Mouse (Mus musculus): Measurements from ENCODE around the gene Dcaf7.
"Not testable (repeated sequence)": the region's sequence is repeated elsewhere in the genome, so short reads cannot be mapped to it uniquely, and the experiment has no call there.

Dcaf7 gene

DNA sequence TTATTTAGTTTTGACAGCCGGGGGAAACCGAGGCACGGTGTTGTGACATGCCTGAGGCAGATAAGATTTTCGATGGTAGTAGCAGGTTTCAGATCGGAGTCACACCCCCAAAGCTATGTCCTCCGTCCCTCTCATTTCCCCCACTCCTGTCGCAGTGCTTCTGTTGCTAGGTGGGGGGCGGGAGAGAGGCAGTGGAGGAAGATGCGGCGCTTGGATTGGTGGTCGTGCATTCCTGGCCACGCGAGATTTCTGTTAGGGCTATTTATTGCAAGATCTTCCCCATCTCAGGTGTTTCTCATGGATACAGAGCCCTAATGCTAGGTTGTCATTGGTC, 713 bp downstream of the Dcaf7 start:
- intact Hi-C loops (cut with DNase I): loop anchor here (5.0 kb wide), 1 partner anchor 45 kb away; the partner anchor contains the start of gene Map3k3

DNA sequence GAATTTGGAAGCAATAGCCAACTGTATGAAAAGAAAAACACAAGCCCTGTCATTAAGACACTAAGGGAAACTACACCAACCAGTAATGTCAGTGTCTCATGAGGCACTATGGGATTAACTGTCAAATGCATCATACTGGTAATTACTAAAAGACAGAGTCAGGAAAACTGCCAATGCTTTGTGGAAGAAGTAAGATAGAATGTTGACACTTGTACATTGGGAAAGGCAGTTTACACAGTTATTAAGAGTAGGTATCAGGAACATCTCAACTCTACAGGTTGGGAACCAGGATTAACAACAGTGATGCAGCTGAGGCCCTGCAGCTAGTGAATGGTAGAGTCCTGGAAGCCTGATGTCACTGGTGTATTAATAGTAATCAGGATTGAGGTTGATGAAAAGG, 7.7 kb downstream of the Dcaf7 start:
- intact Hi-C loops (cut with DNase I): no loop called here

DNA sequence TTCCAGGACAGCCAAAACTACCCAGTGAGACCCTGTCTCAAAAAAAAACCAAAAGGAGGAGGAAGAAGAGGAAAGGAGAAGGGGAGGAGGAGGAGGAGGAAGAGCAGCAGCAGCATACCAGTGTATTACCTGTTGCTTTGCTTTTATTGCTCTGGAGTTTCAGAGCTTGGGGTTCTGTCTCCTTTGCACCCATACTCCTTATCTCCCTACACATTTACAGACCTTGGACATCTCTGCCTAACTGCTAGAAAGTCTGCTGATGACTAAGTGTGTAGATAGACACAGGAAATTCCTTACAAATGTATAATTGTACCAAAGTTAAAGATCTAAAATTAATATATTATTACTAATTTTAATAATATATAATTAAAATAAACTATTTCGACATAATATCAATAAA, 8.6 kb downstream of the Dcaf7 start:
- intact Hi-C loops (cut with DNase I): no loop called here

DNA sequence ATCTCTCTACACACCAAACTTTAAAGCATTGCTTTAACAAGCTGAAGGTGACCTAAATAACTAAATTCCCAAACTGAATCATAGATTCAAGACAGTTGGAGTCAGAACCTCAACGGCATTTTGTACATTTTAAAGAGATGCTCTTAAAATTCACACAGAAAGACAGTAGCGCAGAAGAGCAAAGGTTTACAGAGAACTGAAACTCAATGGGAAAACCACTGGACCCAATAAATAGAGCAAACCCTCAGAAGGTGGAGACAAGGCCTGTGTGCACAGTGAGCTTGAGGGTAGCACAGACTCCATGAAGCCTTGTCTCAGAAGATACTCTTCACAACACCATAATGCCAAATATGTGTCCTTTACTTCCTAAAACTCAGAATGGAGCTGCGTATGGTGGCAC, 9.1 kb downstream of the Dcaf7 start:
- intact Hi-C loops (cut with DNase I): no loop called here

DNA sequence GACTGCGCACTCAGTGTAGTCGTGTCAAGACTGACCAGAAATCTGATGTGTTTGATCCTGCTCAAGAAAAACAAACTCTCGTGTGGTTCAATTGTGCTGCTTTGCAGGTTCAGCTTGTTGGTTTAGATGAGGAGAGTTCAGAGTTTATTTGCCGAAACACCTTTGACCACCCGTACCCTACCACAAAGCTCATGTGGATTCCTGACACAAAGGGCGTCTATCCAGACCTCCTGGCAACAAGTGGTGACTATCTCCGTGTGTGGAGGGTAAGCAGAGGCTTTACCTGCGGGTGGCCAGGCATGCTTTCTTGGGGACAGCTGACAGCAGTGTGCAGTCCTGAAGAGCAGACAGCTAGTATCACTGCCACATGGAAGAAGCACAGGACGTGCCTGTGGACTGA, 9.9 kb downstream of the Dcaf7 start:
- intact Hi-C loops (cut with DNase I): no loop called here

DNA sequence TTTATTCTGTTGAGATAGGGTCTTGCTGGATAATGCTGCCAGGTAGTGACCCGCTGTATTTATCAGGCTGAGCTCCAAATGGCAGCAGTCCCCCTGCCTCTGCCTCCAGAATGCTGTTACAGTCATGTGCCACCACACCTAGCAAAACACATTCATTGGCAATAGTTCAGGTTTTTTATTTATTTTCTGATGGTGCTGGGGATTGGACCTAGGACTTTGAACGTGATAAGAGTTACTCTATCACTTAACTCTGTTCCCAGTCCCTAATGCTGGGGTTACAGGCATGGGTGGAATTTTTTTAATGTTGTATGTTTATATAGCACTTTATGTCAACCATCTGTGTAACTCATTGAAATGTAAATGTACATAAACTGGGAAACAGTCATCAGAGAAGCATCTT, 17.2 kb downstream of the Dcaf7 start:
- intact Hi-C loops (cut with DNase I): no loop called here

DNA sequence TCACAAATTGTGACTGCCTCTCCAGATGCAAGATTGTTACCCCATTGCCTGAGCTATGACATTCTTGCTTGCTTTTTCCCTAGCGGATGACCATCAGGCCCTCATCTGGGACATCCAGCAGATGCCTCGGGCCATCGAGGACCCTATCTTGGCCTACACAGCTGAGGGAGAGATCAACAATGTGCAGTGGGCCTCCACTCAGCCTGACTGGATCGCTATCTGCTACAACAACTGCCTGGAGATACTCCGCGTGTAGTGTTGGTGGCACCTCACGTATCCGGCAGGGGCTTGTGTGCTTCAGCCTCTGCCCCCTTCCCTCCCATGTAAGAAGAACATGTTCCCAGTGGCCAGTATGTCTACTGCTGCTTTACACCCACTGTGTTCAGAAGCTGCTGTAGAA, 17.9 kb downstream of the Dcaf7 start:
- intact Hi-C loops (cut with DNase I): no loop called here

DNA sequence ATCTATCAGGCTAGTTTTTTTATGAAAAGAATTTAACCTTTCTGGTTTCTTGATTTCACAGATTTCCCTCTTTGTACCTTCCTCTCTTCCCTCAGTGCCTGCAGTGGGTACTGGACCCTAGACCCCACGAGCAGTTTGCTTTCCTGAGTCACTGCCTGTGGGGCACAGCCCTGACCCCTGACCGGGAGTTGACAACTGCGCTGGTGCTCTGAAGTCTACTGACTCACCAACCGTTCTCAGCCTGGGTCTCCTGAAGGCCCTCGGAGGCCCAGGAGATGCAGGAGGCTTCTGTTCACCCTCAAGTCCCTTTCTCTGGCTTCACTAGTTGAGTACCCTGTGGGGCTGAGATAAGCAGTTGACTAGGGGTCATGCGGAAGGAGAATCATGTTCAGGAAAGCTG, 18.7 kb downstream of the Dcaf7 start:
- intact Hi-C loops (cut with DNase I): no loop called here

DNA sequence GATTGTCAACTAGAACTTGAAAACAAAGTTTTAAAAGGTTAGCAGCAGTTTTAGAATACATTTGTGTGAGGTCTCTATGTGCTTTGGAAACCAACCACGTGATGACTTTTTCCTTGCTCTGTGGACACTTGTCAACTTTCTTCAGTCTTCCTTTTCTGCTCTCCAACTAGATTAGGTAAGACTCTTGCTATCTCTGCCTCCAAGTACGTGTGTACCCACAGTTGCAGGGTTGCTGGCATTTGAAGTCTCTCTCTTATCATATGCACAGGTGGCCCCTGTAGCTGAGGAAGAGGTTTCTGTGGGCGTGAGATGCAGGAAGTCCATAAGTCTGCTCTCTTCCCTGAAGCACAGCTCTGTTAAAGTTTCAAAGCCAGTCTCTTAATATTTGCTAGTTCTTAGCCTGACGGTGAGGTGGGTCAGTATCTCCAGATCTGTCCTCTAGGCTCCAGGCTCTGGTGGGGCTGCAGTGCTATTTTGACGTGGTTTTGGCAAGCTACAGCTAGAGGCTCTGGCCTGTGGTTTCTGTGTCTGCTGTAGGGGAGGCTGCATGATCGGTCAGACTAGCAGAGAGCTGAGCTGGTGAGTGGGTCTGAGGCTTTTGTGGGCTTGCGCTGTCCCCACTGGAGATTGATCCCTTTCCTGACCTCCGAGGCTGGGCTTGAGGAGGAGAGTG, 20.3 kb downstream of the Dcaf7 start:
- intact Hi-C loops (cut with DNase I): no loop called here

DNA sequence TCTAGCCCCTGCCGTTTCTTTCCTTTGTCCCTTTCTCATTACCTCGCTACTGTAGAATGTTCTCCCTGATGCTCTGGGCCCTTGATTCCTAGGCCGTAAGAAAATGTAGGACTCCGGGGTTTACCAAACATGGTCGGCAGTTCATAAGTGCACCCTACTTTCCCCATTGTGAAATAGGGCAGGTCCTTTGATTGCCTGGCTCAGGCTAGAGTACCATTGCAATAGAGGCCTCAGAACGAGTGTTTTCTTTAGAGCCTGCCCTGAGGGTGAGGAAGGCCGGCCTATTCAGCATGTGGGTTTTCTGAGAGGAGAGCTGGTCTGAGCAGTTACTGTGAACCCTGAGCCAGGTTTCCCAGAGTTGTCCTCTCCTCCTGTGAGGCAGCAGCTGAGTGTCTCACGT, 21.3 kb downstream of the Dcaf7 start:
- intact Hi-C loops (cut with DNase I): no loop called here

DNA sequence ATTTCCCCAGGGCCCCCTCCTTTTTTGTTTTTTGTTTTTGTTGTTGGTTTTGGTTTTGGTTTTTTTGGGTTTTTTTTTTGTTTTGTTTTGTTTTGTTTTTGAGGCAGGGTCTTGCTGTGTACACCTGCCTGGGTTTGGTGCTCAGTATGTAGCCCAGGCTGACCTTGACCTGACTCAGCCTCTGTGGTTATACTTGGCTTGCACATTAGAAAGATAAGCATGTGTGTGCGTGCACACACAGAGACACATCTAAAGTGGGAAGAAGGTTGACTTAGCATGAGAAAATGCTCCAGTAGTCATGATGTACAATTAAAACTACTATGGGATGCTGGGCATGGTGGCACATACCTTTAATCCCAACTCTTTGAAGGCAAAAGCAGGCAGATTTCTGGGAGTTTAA, 23.9 kb downstream of the Dcaf7 start:
- intact Hi-C loops (cut with DNase I): no loop called here

DNA sequence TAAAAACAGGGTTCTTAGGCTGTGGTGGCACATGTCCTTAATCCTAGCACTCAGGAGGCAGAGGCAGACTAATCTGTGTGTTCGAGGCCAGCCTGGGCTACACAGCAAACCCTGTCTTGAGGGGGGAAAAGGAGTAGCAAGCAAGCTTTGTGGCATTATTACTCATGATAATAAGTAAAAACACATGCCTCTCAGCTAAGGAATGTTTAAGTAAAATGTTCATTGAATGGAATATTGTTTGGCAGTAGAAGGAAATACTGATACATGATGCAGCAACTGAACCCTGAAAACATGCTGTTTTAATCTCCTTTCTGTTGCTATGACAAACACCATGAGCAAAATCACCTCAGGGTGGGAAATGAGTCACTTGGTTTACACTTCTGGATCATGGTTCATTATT, 24.6 kb downstream of the Dcaf7 start:
- intact Hi-C loops (cut with DNase I): no loop called here

DNA sequence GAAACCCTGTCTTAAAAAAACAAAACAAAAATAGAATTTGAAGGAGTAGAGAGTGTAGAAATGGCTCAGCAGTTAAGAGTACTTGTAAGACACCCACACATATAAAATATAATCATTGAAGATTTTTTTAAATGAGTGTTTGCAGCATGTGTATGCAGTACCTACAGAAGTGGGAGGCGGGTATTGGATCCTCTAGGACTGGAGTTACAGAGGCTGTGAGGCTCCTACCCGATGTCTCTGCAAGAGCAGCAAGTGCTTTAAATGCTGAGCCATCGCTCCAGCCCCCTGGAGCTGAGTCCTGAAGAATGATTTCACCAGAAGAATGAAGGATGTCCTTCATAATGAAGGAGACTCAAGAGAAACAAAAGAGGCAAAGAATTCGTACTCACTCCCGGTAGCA, 27.1 kb downstream of the Dcaf7 start:
- intact Hi-C loops (cut with DNase I): no loop called here

DNA sequence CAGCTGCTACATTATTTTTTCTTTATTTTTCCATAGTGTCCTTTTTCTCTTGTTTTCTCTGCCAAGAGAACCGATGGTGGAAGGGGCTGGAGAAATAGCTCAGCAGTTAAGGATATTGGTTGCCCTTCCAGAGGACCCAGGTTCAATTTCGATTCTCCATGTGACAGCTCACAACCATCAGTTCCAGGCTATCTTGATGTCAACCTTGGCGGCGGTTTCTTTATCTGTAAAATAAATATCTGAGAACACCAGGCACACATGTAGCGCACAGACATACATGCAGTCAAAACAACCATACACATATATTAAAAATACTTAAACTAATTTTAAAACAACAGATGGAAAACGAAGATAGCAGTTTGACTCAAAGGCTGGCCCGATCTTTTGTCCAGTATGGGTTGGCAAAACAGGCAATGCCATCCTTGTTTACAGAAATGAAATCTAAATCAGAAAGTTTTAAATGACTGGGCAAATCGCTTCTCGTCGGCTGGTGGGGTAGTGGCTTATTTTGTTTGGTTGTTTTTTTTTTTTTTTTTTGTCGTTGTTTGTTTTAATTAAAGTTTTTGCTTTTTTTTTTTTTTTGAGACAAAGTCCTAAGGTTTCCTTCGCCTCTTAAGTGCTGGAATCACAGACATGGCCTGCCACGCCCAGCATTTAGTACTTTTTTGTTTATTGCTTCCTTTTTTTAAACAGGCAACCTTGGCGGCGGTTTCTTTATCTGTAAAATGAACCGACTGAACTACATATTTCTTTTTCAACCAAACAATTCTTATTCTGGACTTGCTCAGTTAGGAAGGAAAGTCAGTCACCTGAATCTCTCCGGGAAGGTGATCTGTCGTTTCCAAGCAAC, 28.6 kb downstream of the Dcaf7 start:
- intact Hi-C loops (cut with DNase I): no loop called here

DNA sequence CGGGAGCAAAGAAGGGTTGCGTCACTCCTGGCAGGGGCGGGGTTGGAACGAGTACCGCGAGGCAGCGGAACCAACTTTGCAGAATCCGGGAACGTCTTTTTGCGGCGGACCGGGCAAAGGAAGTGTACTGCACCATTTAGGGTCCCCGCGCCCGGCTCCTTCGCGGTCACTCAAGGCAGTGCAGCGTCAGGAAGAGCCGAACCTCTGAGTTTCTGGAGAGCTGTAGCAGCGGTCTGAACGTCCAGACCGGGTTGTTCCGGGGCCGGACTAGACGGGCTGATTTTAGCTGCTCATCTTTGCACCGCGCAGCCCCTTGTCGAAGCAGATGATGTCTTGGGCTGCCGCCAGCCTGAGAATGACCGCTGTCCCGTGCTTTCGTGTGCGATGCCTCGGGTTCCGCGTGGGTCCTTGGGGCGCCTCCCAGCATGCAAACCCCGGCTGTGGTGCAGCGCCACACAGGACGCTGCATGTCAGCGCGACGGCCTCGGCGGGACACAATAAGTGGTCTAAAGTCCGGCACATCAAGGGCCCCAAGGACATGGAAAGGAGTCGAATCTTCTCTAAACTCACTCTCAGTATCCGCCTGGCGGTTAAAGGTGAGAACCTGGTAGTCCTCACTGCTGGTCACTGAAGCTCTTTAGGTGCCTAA, 29.4 kb downstream of the Dcaf7 start, which contains the start of gene Taco1:
TSS of gene Taco1 (plus strand) at position 139 of the 649 bp plus-strand sequence.
- intact Hi-C loops (cut with DNase I): no loop called here

DNA sequence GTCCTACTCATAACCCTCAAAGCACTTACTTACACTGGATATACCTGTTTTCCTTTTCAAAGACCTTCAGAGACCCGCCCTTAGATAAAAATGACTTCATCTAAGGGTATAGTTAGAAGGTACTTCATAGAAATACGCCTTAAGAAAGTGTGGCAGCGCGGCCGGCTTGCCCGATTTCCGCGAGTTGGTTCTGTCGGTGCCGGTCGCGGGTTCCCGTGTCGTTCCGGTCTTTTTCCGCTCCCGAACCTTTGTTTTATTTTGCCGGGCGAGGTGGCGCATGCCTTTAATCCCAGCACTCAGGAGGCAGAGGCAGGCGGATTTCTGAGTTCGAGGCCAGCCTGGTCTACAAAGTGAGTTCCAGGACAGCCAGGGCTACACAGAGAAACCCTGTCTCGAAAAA, 29.9 kb downstream of the Dcaf7 start:
- intact Hi-C loops (cut with DNase I): not testable (repeated sequence)

DNA sequence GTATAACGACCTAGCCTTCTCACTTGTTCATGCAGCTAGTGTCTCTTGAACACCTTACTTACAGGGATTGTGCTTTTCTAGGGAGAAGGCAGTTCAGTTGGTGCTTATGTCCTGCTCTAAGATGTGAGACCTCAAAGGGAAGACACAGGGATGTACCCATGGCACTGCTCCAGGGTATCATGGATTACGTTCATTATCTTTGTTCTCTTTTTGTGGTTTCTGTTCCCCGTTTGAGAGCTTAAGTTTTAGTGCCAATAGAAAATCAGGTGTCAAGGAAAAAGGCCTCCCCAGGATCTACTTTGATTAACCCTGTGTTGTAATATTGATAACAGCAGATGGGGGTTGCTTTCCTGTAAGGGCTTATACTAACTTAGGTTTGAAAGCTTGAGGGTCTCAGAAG, 37.1 kb downstream of the Dcaf7 start:
- intact Hi-C loops (cut with DNase I): no loop called here

DNA sequence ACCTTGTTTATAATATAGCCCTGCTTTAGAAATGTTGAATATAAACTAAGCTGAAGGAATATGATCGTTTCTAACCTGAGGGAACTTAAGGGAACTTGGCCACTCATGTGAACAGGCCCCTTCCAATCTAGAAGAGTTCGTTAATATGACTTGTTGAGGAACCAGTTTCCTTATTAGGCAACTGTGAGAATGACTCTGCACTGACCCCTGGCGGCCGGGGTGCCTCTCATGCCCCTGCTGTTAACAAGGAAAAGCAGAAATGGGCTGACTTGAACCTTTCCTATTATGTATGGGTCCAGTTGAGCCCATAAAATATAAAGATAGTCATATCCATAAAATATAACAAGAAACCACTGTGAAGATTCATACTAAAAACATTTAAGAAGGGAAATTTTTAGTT, 39.6 kb downstream of the Dcaf7 start:
- intact Hi-C loops (cut with DNase I): loop anchor here (2.0 kb wide), 1 partner anchor 146 kb away; no protein-coding TSS in a partner anchor

DNA sequence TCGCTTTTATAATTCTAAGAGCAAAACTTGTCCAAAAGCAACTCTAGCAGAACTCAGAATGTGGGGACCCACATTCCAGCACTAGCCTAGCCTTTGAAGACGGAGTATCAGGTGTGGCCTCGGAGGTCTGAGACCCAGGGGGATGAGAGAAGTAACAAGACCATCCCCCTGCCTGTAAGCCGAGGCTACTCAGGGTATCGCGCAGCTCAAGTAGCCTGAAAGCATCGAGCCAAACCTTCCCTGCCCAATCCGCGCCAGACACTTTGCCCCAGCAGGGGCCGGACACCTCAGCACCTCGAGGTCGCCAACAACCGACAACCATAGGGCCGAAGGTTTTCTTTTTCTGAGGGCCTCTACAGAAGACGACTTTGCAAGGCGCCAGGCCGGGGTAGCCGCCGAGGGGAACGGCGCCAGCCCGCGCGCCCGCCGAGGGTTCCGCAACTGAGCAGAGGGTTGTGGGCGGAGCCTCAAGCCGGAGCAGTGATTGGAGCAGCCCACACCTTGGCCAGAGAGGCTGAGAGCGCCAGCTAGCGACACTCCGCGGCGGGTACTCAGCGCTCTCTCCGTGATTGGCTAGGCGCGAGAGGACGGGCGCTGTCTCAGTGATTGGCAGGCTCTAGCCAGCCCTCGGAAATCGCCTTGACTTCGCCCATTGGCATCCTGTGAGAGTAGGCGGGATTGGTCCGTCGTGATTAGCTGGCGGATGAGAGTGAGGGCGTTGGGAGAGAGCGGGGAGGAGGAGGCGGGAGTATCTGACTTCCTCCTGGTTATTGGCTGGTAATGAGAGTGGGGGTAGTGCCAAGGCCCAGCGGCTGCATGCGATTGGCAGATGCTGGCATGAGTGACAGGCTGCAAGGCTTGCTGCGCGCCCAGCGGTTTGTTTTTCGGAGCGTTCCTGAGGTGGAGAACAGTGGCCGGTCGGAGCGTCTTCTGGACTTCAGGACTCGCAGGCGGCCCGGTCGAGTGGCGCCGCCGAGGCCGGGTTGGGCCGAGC, 47.3 kb downstream of the Dcaf7 start, which contains the start of gene Map3k3:
TSS of gene Map3k3 (plus strand) at position 906 of the 994 bp plus-strand sequence.
- intact Hi-C loops (cut with DNase I): loop anchor here (5.0 kb wide), 1 partner anchor 47 kb away; the partner anchor contains the start of gene Dcaf7

DNA sequence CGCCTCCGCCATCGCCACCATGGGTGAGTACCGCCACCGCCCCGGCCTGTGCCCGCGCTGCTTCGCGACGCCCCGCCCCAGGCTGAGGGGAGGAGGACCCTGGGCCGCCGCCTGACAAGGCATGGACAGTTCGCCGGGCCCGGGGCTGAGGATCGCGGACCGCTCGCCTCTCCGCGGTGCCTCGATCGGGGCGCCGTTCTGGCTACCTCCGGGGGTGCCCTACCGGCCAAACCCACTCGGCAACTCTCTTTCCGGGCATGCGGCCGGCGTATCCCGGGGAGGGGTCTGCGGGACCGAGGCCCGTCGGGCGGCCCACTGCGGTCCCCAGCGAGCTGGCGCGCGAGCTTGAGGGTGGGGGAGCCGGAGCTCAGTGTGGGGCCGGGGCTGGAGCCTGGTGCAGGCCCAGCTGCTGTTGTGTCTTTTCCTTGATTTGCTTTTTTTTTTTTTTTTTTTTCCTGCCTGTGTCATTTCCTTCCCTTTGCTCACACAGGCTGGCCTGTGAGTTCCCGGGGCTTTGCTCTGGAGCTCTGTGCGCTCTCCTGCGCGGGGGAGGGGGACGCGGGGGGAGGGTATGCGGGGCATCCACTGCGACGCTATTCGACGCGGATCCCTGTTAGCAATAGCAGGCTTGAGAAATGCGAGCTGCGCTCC, 48.4 kb downstream of the Dcaf7 start:
- intact Hi-C loops (cut with DNase I): loop anchor here (5.0 kb wide), 2 partner anchors 37 to 48 kb away; partner anchors contain the start of gene Dcaf7
